Mouse (Mus musculus) kidney, adult 18-20 months (tissue): ENCODE measurements around the gene Hspb3.
A peak's percentile ranks its signal among the peaks of the same experiment; 100 is the strongest.

Experiments
- DNase-seq: peaks from one replicate; pipeline ENCODE4 v3.0.0; 2021

The Hspb3 gene

GRCm38 (mm10) chr13:113634732-113635481 lies 28.6 kb downstream of the Hspb3 start:
- no peak for DNase-seq

- DNase-seq: no peak
Observed at GRCm38 (mm10) chr13:113632506-113632905, 31.0 kb downstream of the Hspb3 start.

- no peak for DNase-seq
Observed at GRCm38 (mm10) chr13:113627601-113628000, 35.9 kb downstream of the Hspb3 start.

GRCm38 (mm10) chr13:113622865-113623255 lies 40.6 kb downstream of the Hspb3 start:
- DNase-seq: no peak

GRCm38 (mm10) chr13:113622122-113622864 lies 41.2 kb downstream of the Hspb3 start:
- no peak for DNase-seq

DNA sequence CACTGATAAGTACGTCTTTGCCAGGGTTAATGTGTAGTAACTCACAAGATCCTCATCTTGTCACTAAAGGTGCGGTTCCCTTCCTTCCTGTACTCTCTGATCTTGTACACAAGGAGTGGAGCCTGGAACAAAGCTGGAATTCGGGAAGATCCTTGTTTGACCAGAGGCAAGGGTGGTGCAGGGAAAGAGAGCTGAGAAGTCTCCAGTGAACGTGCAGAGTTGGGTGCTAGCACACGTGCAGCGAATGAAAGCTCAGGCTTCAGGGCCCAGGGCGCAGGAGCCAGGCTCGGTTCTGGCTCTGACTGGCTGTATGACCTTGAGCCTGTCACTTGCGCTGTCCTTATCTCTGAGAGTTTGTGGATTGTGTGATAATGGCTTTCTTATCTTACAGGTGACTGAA lies 44.5 kb downstream of the Hspb3 start:
- no peak for DNase-seq

DNA sequence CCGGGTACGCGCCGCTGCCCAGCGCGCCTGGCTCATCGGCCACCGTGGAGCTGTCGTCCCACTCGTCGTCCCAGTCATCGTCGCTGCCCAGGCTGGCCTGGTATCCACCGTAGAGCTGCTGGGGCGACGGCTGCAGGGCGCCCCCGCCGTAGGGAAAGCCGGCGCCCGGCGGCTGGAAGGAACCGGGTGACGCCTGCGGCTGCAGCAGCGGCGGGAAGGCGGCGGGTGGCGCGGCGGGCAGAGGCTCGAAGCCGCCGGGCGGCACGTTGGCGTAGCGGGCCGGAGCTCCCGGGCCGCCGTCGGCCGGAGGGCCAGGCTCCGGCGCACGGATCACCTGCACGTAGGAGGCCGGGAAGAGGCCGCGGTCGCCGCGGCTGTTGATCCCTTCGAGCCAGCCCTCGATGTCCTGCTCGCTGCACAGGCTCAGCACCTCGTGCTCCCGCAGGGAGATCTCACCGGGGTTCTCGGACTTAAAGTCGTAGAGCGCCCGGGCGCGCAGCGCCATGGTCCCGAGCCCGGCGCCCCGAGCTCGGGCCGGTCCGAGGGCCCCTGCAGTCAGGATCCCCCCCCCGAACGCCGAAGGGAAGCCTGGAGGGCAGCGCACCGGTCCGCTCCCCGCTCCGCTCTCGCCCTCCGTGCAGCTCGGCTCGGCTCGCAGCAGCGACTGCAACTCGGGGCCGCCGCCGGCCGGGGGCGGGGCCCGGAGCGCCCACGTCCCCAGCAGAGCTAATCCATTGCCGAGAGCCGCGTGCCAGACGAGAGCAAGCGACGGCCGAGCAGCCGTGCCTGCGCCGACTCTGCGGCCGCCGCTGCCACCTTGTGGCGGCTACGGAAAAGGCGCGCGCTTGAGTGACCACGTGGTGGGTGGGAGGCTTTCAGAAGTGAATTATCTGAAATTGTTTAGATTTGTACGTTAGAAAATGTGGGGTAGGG lies 45.3 kb downstream of the Hspb3 start, which contains the start of gene Snx18:
Snx18 (minus strand) TSS at position 674 of the 933 bp plus-strand sequence.
- DNase-seq: peak; percentile 90

GRCm38 (mm10) chr13:113617338-113617890 lies 46.1 kb downstream of the Hspb3 start:
- DNase-seq: peak; percentile 63

DNA sequence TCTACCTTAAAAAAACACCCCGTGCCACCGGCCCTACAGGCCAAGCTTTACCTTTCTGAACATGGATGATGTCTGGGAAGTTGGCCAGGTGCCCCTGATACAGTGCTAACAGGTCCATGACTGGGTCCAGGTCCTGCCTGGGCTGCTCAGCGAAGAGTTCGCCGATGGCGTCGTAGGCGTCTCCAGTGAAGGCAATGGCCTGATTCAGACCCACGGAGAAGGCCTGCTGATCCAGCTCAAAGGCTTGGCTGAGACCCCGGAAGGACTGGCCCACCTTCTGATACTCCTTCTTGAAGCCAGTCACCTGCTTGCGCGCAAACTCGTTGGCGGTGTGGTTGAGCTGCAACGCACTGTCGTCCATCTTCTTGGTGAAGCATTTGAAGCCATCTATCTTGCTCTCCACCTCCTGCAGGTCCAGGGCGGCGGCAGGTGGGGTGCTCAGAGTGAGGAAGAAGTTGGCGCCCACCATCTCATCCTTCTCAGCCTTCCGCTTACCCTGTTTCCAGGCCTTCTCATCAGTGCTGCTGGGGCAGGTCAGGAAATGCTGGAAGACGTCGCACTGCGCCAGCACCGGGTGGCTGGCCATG lies 46.6 kb downstream of the Hspb3 start:
- peak; percentile 62 for DNase-seq

DNA sequence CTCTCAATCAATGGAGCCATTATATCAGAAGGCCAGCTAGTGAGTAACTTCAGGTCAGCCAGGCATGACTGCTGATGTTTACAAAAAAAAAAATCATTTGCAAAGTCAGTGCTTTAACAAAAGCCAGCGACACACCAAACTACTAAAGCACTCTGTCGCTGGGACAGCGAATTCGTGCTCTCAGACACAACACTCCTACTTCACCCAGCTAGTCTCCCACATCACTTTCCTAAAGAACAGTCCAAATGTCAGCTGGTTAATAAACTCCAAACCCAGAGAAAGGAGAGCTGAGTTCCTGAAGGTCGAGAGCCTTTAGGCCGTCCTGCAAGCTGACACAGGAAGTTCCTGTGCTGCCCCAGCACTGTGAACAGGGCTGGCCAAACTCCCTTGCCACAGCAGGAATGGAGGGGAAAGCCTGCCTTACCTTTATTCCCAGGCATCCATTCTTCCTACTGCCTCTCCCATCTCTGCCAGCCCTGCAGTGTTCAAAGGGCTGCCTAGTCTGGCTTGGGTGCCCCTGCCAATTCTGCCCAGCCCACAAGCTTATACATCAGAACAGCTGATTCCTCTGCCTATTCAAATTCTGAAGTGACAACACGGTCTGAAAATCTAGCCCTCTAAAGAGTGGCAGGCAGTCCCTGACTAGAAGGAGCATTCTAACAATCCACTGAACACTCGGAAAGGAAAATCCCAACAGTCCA lies 47.4 kb downstream of the Hspb3 start:
- DNase-seq: peak; percentile 63

DNA sequence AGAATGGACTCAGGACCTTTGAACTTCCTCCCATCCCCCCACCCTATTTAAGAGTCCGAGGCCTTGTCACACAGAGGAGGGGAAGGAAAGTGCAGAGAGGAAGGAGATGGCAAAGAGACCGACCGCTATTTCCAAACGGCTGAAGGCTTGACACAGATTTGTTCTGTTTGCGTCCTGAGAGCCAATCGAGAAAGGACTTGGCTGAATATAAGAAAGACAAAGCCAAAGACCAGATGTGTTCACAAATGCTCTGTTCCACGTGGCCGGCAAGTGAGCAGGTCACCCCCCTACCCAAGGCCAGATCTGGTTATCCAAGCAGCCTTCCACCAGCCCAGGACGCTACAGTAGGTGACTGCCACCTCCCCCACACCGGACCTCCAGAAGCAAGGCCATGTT lies 47.9 kb downstream of the Hspb3 start:
- DNase-seq: no peak

DNA sequence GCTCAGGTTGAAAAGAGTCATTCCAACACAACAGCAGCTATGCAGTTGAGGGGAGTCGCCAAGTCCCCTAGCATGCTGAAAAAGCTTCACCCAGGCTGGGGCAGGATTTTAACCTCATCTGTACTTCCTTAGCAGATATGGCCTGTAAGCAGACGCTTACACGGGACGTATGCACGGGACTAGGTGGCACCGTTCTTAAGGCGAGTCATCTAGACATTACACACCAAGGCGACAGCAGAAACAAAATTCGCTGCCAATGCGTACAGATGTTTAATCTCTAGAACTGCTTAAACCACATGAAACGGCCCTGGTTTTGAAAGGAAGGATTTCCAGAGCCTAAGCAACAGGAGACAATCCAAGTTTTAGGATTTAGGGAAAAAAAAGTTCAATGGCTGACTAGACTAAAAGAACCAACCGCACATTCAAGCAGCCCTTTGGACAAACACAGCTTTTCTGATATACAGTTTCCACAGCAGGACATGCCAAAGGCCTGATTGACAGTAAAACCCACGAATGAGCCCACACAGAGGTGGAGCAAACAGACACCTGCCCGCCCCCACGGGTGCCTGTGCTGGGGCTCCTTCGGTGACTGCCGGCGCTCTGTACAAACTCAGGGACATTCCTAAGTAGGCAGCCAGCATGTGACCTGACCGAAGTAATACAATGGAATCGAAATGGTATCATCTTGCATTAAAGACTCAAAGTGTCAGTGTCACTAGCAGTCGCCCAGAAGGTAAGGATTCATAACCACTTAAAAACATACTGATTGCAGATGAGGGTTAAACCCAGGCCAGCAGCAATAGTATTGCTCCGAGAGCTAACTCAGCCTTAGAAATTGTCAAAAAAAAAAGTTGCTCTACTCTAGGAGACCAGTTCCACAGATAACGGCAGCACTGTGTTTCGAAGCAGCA lies 48.6 kb downstream of the Hspb3 start:
- DNase-seq: peak; percentile 85

GRCm38 (mm10) chr13:113613882-113614281 lies 49.6 kb downstream of the Hspb3 start:
- DNase-seq: no peak

- DNase-seq: no peak
Observed at GRCm38 (mm10) chr13:113613341-113613740, 50.1 kb downstream of the Hspb3 start.
